Mouse (Mus musculus) layer of hippocampus, postnatal 14 days (tissue): Measurements from ENCODE around the gene Gls. TPM values are rescaled to one million over a fixed set of nuclear protein-coding genes. Genes with fewer than 3 reads are reported as not detected.

ENCODE experiments used
- DNase-seq, 2 experiments: peaks; one replicate each; pipeline ENCODE4 v3.0.0; 2021 to 2022; ENCODE audit warnings: low spot score in 2 of 2, mixed read lengths in 1 of 2
- long read RNA-seq, 2 experiments: library from polyadenylated mRNA; stranded (forward); transcript quantifications; one replicate each; pipeline ENCODE4 v2.0.0; 2021
- total RNA-seq, 2 experiments: library from RNA; stranded (reverse); gene quantifications; 2 replicates each; pipeline ENCODE4 v1.2.3; 2021

Gls gene
- 100 to 1,000 TPM; 353 to 381 TPM for total RNA-seq
- long read RNA-seq, experiment 1, full-length matches to known transcripts = 17 of 37 reads
- long read RNA-seq, experiment 1, partial matches to known transcripts = 6 of 37 reads
- long read RNA-seq, experiment 1, other reads (novel, unspliced or antisense) = 14 of 37 reads
- long read RNA-seq, experiment 2, full-length matches to known transcripts = 19 of 46 reads
- long read RNA-seq, experiment 2, partial matches to known transcripts = 3 of 46 reads
- long read RNA-seq, experiment 2, other reads (novel, unspliced or antisense) = 24 of 46 reads

DNA sequence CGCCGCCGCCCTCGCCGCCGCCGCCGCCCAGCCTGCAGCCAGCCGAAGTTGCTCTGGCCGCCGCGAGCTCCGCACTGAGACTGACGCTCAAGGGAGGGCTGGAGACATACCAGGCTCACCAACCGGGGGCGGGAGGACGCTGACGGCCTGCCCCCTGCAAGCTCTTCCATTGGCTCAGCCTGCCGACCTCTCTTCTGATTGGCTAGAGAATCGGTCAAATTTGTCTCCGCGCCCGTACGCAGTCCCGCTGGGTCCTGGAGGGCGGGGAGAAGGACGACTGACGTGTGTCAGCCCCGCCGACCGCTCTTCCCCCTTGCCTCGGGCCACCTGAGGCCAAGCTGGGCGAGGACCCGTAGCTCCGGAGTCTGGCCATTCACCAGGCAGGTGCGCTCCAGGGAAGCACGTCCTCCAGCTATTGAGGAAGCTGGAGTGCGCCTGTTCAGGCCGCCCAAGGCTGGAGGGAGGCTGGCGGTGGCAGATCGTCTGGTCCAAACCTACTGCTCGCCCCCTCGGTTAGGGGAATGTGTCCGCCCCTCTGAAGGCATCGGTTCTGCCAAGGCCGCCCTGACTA, at the start of gene Gls:
TSS of gene Gls (minus strand) at position 90 of the 571 bp plus-strand sequence.
- peak; percentile 94 to 98 for DNase-seq

DNA sequence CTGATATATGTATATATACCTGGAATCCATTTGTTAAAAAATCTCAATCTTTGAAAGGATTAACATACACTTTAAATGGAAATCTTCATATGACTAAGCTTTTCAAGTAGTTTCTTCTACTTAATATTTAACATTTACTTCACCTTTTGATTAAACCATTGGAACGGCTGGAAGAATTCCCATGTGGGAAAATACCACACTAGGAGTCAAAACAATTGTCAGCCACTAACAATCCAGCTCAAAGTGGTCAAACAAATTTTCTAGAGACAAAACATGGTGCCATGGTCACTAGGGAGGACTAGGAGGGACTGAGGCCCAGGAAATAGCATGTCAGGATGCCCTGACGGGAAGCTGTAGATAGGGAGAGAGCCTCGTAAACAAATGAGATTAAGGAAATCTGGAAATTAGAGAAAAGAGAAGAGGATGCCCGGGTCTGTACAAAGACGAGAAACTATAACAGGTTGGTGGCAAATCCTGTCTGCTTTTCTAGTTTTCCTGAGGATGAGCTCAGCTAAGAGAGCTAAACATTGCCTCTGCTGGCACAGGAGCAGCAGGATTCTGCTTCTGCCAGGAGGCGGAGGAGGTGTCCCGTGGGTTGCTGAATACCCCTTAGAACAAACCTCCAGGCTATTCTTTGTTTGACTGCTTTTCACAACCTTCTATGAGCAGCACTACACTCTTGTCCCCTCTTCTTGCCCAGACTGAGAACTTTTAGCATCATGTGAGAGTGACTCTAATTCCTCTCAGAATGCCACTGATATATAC, 47.0 kb upstream of the Gls start:
- DNase-seq = peak in 1 of 2 experiments; percentile 17

DNA sequence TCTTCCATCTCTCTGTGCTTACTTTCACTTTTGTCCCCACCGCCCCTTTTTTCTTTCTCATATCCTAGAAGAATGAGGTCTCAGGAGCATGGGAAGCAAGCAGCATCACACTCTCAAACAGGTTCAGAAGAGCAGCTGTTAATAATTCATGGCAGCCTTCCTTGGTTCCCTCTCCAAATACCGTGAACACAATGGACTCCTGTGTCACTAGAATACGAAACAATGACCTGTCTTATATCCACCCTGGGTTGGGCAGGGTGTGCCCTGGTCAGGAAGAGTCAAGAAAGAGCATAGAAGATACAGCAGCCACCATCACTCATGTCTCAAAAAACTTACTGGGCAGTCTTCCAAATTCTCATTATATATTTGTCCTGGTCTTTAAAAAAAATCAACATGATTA, 46.3 kb upstream of the Gls start:
- no peak for DNase-seq

DNA sequence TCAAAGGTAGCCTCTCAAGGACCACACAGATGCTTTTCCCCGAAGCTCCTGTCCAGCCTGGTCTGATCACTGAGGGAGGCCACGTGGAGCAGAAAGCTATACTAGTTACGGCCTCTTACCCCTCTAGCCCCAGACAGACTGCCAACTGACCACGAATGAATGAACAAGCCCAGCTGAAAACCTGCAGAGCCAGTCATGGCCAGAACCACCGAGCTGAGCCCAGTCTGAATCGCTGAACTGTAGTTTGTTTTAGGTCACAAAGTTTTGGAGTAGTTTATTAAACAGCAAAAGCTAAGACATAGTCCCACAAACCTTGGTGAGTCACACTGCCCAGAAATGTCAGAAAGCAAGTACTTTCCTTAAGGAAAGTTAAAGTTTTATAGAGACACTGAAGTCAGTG, 45.0 kb upstream of the Gls start:
- no peak for DNase-seq

DNA sequence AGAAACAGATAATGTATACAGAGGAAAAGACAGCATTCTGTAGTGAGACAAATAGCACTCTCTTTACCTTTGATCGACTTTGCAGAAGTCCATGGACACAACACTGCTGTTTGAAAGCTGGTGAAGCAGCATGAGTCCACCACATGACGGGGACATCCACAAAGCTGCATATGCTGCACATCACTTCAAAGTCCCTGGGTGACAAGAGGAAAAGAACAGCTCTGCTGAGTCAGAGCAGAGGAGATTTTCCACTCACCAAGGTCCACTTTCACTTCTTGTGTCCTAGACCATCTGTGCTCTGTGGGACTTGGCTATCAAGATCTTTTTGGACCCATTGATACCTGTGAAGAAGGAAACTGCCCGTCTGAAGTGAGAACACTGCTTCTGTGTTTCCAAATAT, 41.2 kb upstream of the Gls start:
- DNase-seq = no peak

DNA sequence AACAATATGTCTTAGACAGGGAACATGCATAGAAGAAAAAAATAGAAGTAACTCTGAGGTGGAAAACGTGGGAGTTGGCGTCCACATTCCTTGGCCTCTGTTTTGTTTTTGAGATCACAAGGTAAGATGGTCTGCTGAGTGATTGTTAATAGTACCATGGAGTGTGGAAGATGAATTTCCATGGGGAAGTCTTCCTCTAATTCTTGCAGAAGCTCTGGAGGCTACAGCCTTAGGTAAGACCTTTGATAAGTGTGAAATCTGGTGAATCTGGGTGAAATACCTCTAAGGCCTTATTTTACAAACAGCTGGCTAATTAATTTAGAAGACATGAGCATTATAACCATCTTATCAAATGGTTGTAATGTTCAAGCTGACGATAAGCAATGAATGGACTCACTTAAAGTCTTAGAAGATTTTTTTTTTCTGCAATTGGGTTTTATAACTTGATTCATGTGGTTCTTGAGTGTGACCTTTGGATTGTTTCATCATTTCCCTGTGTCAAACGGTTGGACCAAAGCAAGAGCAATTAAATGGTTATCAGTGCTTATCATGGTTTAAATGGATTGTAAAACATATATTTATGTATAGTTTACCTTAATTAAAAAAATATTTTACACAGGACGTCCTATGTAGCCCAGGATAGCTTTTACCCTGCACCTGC, 39.1 kb upstream of the Gls start:
- no peak for DNase-seq

DNA sequence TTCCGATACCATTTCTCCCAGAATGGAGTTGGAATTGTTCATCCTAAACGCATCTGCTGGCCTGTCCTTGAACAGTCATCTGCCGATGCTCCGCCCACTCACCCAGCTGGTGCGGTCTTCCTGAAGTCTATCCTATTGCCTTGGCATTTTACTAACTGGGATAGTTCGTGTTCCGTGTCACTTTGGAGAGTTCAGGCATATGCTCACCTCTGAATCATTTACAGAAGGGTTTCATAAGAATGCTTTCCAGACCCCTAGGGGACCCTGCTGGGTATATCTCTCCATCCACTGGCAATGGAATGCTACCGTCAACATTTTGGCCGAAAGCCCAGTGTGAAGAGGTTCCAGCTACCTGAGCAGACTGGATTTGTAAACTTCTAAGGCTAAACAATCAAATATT, 37.3 kb upstream of the Gls start:
- no peak for DNase-seq

DNA sequence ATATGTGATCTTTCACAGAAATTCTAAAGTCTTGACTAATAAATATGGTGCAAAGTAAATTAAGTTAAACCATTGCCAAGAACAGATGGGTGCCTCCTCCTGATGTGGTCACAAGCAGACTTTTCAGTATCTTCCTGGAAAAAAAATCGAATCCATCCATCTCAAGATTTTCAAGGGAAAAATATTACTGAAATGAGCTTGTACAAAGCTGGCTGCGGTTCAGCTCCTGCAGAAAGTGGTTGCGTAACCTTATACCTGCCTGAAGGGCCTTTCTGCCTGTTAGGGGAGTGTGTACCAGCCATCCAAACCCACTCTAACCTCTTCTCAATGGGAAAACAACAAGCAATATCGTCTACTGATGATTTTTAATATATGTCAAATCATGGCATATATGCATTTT, 36.6 kb upstream of the Gls start:
- DNase-seq = no peak

DNA sequence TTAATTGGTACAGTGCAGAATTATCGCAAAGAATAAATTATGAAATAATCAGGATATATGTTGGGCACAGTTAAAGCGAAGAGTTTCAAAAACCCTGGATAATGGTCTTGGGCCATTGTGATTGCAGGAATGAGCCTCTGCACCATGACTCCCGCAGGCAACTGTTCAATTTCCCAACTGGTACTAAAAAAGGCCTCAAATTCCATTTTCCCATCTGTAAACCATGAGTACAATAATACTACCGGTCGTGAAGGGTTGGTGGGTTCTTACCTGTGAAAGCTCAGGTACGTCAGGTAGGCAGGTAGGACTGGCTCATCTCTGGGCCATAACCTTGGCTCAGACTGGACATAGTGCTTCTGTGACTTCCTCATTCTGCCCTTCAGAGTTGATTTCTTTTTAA, 35.0 kb upstream of the Gls start:
- no peak for DNase-seq

DNA sequence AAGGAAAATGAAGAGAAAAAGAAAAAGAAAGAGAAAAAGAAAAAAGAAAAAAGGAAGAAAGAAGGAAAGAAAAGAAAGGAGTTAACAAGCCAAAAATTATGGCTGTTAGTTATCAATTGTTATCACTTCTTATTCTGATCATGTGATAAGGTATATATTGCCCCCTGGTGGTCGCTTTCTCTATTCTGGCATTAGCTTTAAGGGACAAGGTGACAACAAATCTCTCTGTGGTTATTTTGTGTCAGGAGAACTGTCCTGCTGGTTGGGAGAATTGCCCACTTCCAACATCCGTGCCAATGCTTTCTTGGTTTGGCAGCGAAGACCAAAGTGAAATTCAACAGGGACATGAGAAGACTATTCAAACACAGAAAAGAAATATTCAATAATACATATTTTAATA, 34.6 kb upstream of the Gls start:
- DNase-seq = peak; percentile 28 to 77

DNA sequence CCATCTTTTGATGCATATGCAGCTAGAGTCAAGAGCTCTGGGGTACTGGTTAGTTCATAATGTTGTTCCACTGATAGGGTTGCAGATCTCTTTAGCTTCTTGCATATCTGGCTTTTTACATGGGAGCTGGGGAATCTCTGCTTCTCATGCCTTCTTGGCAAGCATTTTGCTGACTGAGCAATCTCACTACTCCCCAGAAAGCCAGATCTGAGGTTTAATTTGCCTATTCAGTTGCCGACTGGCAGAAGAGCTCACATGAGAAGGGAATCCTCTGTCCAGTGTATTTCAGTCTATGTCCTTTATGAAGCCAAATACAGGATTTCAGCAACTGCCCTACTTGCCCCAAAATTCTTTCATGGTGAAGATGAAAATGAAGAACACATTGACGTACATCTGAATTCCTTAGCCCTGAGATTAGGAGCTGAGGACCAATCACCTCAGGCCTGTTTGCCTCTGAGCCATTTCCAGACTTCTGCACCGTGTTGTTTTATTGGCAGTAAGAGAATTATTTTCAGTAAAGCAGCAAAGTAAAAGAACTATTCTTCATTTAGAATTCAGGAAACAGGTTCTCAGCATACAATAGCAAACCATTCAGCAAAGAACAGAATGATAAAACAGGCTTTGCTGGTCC, 33.0 kb upstream of the Gls start:
- DNase-seq = no peak

DNA sequence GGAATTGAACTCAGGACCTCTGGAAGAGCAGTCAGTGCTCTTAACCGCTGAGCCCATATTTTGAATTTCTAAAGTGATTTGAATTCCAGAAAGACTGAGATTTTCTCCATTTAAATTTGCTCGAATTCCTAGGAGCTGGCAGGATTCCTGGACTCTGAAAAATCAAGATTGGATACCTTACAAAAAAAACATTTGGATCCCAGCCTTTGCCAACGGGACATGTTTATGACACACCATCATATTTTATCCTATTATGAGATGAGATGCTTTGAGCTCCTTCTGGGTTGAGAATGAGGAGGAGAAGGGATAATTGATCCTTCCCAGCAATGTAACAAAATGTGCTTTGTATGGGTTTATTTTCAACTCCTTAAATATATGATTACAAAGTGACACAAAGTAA, 31.3 kb upstream of the Gls start:
- DNase-seq = peak in 1 of 2 experiments; percentile 50

DNA sequence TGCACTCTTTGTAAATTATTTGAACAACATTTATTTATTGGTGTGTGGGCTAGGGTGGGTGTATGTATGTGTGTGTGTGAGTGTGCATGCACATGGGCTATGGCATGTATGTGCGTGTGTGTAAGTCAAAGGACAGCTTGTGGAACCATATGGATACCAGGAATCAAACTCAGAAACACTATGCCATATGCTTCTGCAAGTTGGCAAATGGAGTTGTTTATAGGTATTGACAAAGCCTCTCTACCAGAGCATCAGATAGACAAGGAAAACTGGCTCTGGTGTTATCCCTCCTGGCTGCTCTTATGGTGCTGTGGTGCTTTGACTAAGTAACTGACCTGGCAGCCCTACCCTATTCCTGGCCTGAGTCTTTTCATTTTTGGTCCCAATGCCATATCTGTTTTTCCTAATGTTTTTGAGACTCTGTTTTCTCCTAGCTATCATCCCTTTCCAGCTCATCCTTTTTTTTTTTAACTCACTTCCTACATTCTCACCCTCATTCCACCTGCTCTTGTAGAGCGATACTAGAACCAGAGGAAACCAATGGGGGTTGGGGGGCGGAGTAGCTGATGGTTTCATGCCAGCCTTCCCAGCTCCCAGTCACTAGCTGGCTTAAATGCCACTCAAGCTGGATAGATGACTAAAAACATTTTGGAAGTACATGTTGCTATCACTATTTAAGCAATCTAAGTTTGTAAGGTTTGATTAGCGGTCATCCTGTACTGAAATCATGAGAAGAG, 27.5 kb upstream of the Gls start:
- DNase-seq = peak; percentile 27 to 58

DNA sequence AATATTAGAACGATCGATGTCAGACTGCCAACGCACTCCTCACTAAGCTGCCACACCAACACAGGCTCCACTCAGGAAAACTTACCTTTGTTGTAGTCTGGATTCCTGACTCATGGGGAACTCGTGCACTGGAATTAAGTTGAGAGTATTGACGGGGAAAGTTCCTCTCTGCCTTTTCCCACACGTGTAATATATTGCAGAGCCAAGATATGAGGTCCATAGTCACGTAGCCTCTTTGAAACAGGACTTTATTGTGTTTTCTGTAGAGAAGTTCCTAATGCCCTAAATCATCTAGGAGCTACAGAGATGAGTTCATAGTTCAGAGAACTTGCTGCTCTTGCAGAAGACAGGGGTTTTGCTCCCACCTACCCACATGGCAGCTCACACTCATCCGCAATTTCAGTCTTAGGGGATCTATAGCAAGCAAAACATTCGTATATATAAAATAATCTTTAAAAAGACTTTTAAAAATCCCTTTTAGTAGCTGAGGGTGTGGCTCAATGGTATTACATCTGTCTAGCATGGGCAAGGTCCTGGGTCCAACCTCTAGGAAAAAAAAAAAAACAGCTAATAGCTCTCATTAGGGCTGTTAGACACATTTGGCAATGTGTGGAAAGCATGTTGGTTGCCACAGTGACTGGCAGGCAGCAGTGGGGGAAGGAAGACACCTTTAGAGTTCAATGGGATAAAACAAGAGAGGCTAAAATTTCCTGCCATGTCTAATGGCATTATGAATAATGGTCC, 25.1 kb upstream of the Gls start:
- no peak for DNase-seq

DNA sequence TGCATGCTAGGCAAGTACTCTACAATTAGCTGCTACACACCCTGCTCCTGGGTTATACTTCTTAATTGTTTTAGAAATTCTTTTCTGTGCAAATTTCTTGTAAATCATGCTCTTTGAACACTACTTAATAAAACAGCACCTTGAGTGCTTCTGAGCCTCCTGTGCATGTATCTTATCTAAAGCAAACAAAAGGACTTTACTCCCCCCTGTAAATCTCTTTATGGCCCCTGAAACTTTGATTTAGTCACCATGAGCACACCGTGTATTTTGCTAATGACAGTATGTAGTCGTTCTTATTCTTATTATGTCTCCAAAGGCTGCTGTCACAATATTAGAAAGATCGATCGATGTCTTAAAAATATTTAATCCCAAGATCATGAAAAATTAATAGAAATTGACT, 23.9 kb upstream of the Gls start:
- no peak for DNase-seq

DNA sequence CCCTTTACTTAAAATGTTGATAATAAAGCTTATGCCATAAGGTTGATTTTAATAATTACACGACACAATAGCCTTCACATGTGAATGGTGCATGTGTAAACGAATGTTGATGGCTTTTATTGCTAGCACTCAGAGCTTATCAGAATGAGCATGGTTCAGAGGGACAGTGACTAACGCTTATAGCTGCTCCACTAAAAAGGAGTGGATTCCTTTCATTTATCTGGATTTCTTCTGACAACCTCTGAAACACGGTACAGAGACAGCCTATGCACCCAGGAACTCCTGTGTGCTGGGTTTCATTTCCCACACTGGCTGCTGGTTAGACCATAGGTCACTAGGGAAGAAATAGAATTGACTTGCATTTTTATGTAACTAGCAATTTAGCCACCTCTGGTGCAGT, 23.2 kb upstream of the Gls start:
- DNase-seq = no peak

DNA sequence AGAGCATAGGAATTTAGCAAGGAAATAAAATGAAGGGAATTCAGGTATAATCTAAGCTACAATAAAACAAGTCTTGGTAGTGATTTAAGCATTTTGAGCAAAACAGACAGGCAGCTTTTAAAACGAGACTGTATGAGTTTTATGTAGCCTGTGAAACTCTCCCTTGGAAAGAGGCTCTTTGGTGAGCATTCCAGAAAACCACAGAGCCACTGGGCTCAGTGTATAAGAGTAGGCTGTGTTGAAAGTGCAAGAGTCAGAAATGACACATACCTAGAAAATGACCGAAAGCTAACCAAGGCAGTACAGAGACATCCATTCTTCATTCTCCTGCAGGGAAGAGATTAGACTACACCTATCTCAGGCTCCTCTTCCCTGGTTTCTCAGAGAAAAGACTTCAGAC, 21.4 kb upstream of the Gls start:
- no peak for DNase-seq

DNA sequence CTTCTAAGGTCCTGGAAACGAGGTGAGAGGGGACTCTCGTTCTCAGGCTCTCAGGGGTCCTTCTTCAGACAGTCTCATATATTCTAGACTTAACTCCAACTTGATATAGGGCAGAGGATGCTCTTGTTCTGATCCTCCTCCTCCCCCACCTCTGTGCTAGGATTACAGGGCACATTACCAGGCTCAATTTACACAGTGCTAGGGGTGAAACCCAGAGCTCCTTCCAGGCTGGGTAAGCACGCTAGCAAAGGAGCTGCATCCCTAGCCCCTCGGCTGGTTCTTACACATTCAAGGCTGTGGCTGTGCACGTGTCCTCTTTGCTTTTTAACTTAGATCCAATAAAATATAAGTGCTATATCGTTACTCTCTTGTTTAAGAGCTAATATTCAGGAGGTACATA, 20.4 kb upstream of the Gls start:
- DNase-seq = no peak

DNA sequence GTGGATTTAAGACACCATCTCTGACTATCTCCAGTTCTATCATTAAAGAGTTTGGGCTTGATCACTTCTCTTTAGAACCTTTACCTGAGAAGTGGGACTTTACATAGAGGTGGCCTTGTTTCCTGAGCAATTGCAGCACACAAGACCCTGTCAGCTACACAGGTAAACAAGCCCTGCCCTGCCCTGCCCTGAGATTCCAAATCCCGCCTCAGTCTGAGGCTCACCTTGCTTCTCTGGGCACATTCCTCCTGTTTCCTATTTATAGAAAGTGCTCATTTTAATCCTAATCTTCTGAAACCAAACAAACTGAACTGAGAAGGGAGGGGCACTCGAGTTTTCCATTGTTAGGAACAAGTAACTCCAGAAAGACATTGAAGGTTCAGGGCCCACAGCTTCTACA, 19.4 kb upstream of the Gls start:
- DNase-seq = no peak

DNA sequence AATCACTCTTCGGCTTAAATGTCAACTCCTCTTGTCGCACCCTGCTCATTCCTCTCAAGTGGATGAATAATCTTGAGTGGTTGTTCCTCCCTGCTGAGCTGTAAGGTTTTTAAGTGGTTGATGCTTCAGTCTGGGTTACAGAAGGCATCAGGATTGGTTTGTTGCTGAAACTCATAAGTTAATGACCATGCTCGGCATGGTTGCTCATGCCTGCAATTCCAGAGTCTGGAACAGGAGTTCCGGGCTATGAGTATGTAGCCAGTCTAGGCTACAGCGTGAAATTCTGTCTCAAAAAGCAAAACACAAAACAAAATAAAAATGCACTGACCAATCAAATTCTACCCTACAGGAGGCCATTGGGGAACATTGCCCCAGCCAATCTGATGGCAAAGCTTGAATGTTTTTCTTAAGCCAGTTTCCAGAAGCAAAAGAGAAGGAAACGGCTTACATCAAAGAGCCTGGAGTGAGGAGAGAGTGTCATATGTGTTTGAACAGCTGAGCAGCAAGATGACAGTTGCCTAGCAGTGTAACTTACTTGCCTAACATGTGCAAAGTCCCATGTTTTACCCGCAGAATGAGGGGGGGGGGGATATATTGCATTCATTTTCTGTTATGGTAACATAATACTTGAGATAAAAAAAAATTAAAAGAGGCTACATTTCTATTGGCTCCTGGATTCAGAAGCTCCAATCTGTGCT, 18.2 kb upstream of the Gls start:
- DNase-seq = no peak
